Mouse (Mus musculus) limb, embryonic 14.5 days (tissue): Measurements from ENCODE around the gene Ces1a. TPM values are rescaled to one million over a fixed set of nuclear protein-coding genes. Genes with fewer than 3 reads are reported as not detected.

Source experiments
- ATAC-seq: fragments of 200-750 bp; cut with Nextera tagmentation; 2 replicates; pipeline ENCODE4 v1.8.0; 2017; ENCODE audit warnings: low read depth, moderate number of reproducible peaks, moderate TSS enrichment; ENCODE audit not compliant: low FRiP score
- DNase-seq: peaks from one replicate; pipeline ENCODE4 v3.0.0-alpha.2; 2015; ENCODE audit warnings: low spot score
- H3K27ac ChIP-seq: fragments of 300-500 bp; sonication (generic); replicated peaks from 2 replicates; pipeline ENCODE4 v1.5.1; 2014; ENCODE audit warnings: low read depth, mild to moderate bottlenecking, low read length, moderate library complexity, mixed read lengths
- H3K27me3 ChIP-seq: fragments of 300-500 bp; sonication (generic); 2 replicates; pipeline ENCODE4 v1.6.1; 2014; ENCODE audit warnings: low read length, mixed read lengths; ENCODE audit not compliant: control insufficient read depth, insufficient read depth
- H3K36me3 ChIP-seq: fragments of 300-500 bp; sonication (generic); 2 replicates; pipeline ENCODE4 v1.6.1; 2014; ENCODE audit warnings: mild to moderate bottlenecking, low read length, moderate library complexity, mixed read lengths; ENCODE audit not compliant: control insufficient read depth, insufficient read depth
- H3K4me1 ChIP-seq: fragments of 300-500 bp; sonication (generic); 2 replicates; pipeline ENCODE4 v1.6.1; 2014; ENCODE audit warnings: antibody characterized with exemption, low read length, mixed read lengths; ENCODE audit not compliant: control insufficient read depth, insufficient read depth
- H3K4me2 ChIP-seq: fragments of 300-500 bp; sonication (generic); replicated peaks from 2 replicates; pipeline ENCODE4 v1.6.1; 2014; ENCODE audit warnings: low read depth, mild to moderate bottlenecking, low read length, moderate library complexity; ENCODE audit not compliant: severe bottlenecking
- H3K4me3 ChIP-seq: fragments of 300-500 bp; sonication (generic); replicated peaks from 2 replicates; pipeline ENCODE4 v1.5.1; 2014; ENCODE audit warnings: low read length
- H3K9ac ChIP-seq: fragments of 300-500 bp; sonication (generic); 2 replicates; pipeline ENCODE4 v1.6.1; 2014; ENCODE audit warnings: mild to moderate bottlenecking, low read depth, low read length, moderate library complexity; ENCODE audit not compliant: severe bottlenecking
- H3K9me3 ChIP-seq: fragments of 300-500 bp; sonication (generic); 2 replicates; pipeline ENCODE4 v1.6.1; 2016; ENCODE audit warnings: low read length; ENCODE audit not compliant: control insufficient read depth
- POLR2A ChIP-seq: fragments of 200-500 bp; IDR thresholded peaks from 2 replicates; pipeline ENCODE4 v1.8.0; 2012; ENCODE audit warnings: inconsistent platforms, mild to moderate bottlenecking, moderate library complexity, borderline replicate concordance; ENCODE audit not compliant: insufficient read depth, insufficient read length; ENCODE audit errors: extremely low read depth
- WGBS: fragments of 180-500 bp; shearing (Covaris S2); extraction: QIAGEN DNeasy Blood & Tissue Kit; methylation state at CpG from one replicate; pipeline ENCODE4 v1.1.7; 2014; 5-methylcytosine and 5-hydroxymethylcytosine counted together
- polyA plus RNA-seq, 2 experiments: library from polyadenylated mRNA; depleted of rRNA in 1 of 2; stranded (reverse) in 1 of 2; unstranded in 1 of 2; fragments of >200 nt; fragmentation: Nextera tagmentation in 1 of 2; extraction: Ambion mirVana in 1 of 2; gene quantifications; 2 replicates each; pipeline versions ENCODE4 v1.2.1 to v1.2.3; 2012 to 2014

Ces1a gene
- polyA plus RNA-seq, 2 experiments: 0.04 TPM; not detected in 1

DNA sequence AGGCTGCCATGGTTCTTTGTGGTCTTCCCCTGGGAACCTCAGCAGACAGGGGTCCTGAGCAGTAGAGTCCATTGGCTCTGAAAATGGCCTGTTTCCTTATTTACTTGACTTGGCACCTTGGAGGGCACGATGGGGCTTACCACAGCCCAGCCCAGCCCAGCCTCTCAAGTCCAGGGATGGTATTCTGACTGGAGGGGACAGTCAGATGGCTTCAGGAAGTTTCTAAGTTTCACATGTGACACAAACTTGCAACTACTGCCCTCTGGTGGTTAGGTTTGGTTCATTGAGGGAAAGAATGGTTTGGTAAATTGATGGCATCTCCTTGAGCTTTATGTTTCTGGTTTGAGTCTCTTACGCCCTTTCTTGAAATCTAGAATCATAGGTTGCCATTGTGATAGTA lies 49.4 kb downstream of the Ces1a start:
- no peaks in the 10 kb centered on the region for H3K27me3 ChIP-seq
- no peak overlapping the region for H3K4me2 ChIP-seq

GRCm38 (mm10) chr8:92996840-92997239 lies 51.2 kb downstream of the Ces1a start:
- Histone ChIP-seq H3K9ac (no peak overlapping the region), H3K36me3 (no peaks in the 10 kb centered on the region), H3K4me2 (no peak overlapping the region), H3K27me3 (no peaks in the 10 kb centered on the region), H3K4me1 (no peaks in the 10 kb centered on the region), H3K27ac (no peak overlapping the region), H3K9me3 (no peaks in the 10 kb centered on the region), H3K4me3 (no peak overlapping the region)
- TF ChIP-seq POLR2A: no peak
- 28% methylated on average over 5 of the region's 5 CpGs for WGBS
- no peak for ATAC-seq
- DNase-seq: peak; percentile 20

More for the DNA sequence above, 49.4 kb downstream of the Ces1a start:
- Histone ChIP-seq H3K27ac (no peak overlapping the region), H3K9ac (no peak overlapping the region), H3K4me3 (no peak overlapping the region), H3K36me3 (no peaks in the 10 kb centered on the region), H3K4me1 (no peaks in the 10 kb centered on the region), H3K9me3 (no peaks in the 10 kb centered on the region)
- WGBS: 45% methylated on average over 2 of the region's 2 CpGs
- no peak for ATAC-seq
- TF ChIP-seq POLR2A: no peak
- peak; percentile 74 for DNase-seq

- Histone ChIP-seq H3K4me3 (no peak overlapping the region), H3K9me3 (no peaks in the 10 kb centered on the region), H3K27me3 (no peaks in the 10 kb centered on the region), H3K4me2 (no peak overlapping the region), H3K4me1 (no peaks in the 10 kb centered on the region), H3K36me3 (no peaks in the 10 kb centered on the region), H3K9ac (no peak overlapping the region), H3K27ac (no peak overlapping the region)
- ATAC-seq (no peak), DNase-seq (no peak)
- WGBS: 54% methylated on average over 2 of the region's 2 CpGs
- TF ChIP-seq POLR2A: no peak
These were observed 63.6 kb downstream of the Ces1a start for GRCm38 (mm10) chr8:92984376-92984775.

- Histone ChIP-seq H3K4me2 (no peak overlapping the region), H3K36me3 (no peaks in the 10 kb centered on the region), H3K4me1 (no peaks in the 10 kb centered on the region), H3K27ac (no peak overlapping the region), H3K9ac (no peak overlapping the region), H3K9me3 (no peaks in the 10 kb centered on the region), H3K27me3 (no peaks in the 10 kb centered on the region), H3K4me3 (no peak overlapping the region)
- no peak for TF ChIP-seq POLR2A
- 87% methylated on average over 3 of the region's 3 CpGs for WGBS
- DNase-seq: no peak
- no peak for ATAC-seq
These were observed 65.5 kb downstream of the Ces1a start for GRCm38 (mm10) chr8:92982491-92982890.

DNA sequence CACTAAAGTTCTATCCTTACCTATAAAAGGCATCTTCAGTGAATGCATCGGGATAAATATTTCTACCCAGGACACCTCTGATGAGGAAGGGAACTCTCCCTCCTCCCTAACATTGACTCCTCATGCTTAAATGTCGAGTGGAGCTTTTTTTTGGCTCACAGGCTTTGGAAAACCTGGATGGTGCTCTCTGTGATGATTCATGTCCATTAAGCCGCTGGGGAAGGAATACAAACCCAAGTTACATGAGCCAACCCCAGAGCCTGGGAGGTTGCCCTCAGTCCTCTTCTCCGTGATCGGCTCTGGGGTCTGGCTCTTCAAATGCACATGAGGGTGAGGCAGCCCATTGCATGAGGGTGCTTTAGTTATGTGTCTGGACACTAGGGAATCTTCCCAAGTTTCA lies 71.3 kb downstream of the Ces1a start:
- Histone ChIP-seq H3K36me3 (no peaks in the 10 kb centered on the region), H3K9ac (no peak overlapping the region), H3K9me3 (no peaks in the 10 kb centered on the region), H3K4me1 (peaks cover 7% of the 10 kb centered on the region), H3K27me3 (no peaks in the 10 kb centered on the region), H3K4me3 (no peak overlapping the region), H3K4me2 (no peak overlapping the region), H3K27ac (no peak overlapping the region)
- no peak for ATAC-seq
- no peak for TF ChIP-seq POLR2A
- DNase-seq: no peak
- WGBS: 84% methylated on average over 5 of the region's 5 CpGs

DNA sequence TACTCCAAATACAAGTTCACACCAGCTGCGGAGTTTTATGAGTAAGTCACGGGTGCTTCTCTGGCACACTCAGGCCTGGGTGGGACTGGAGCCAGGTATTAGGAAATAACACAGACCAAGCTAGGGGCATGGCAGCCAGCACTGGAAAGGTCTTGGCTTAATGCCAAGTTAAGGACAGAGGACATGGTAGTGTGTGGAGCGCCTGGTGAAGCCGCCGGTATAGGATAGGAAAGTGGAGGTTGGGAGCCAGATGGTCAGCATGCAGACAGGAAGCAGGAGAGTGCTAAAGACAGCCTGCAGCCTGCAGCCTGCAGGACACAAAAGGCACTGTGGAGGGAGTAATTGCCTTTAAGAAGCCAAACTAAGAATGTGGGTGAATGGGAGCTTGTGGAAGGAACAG lies 75.0 kb downstream of the Ces1a start:
- H3K9me3 ChIP-seq: no peaks in the 10 kb centered on the region
- peak; percentile 57 for DNase-seq
- 18% methylated on average over 5 of the region's 5 CpGs for WGBS
- no peak overlapping the region for H3K27ac ChIP-seq
- no peaks in the 10 kb centered on the region for H3K36me3 ChIP-seq
- H3K4me1 ChIP-seq: peaks cover 7% of the 10 kb centered on the region
- no peak overlapping the region for H3K9ac ChIP-seq
- no peaks in the 10 kb centered on the region for H3K27me3 ChIP-seq
- no peak overlapping the region for H3K4me2 ChIP-seq
- H3K4me3 ChIP-seq: no peak overlapping the region
- peak; percentile 70 for ATAC-seq
- TF ChIP-seq POLR2A: no peak

Other genes with a start within 250 kb of the Ces1a start
- gene Mmp2, start 220.9 kb downstream of the Ces1a start, polyA plus RNA-seq (2012; rRNA removed): 295 and 361 TPM in 2 replicates
- 338 and 372 TPM in 2 replicates for gene Mmp2, start 220.9 kb downstream of the Ces1a start, polyA plus RNA-seq (2014; fragmentation: Nextera tagmentation; extraction: Ambion mirVana)
- 10.6 and 11.2 TPM in 2 replicates for gene Lpcat2, start 192.9 kb downstream of the Ces1a start, polyA plus RNA-seq (2012; rRNA removed)
- gene Lpcat2, start 192.9 kb downstream of the Ces1a start, polyA plus RNA-seq (2014; fragmentation: Nextera tagmentation; extraction: Ambion mirVana): 13.7 and 14.7 TPM in 2 replicates
- gene Capns2, start 146.8 kb downstream of the Ces1a start, polyA plus RNA-seq (2012; rRNA removed): 23.8 and 34.3 TPM in 2 replicates
- gene Capns2, start 146.8 kb downstream of the Ces1a start, polyA plus RNA-seq (2014; fragmentation: Nextera tagmentation; extraction: Ambion mirVana): 35.8 and 52.5 TPM in 2 replicates
- gene Slc6a2, start 88.1 kb downstream of the Ces1a start, polyA plus RNA-seq (2012; rRNA removed): 0.23 and 0.28 TPM in 2 replicates
- 0.18 and 0.22 TPM in 2 replicates for gene Slc6a2, start 88.1 kb downstream of the Ces1a start, polyA plus RNA-seq (2014; fragmentation: Nextera tagmentation; extraction: Ambion mirVana)
- not detected in 2 replicates for gene Ces1b, start 31.8 kb upstream of the Ces1a start, polyA plus RNA-seq (2012; rRNA removed)
- not detected in 2 replicates for gene Ces1b, start 31.8 kb upstream of the Ces1a start, polyA plus RNA-seq (2014; fragmentation: Nextera tagmentation; extraction: Ambion mirVana)
- gene Ces1c, start 83.1 kb upstream of the Ces1a start, polyA plus RNA-seq (2012; rRNA removed): not detected in 2 replicates
- not detected in 2 replicates for gene Ces1c, start 83.1 kb upstream of the Ces1a start, polyA plus RNA-seq (2014; fragmentation: Nextera tagmentation; extraction: Ambion mirVana)
- 0.17 and 0.20 TPM in 2 replicates for gene Ces1d, start 149.6 kb upstream of the Ces1a start, polyA plus RNA-seq (2012; rRNA removed)
- 0.48 TPM in 1 of 2 replicates, not detected in the other for gene Ces1d, start 149.6 kb upstream of the Ces1a start, polyA plus RNA-seq (2014; fragmentation: Nextera tagmentation; extraction: Ambion mirVana)
- not detected in 2 replicates for gene Ces1e, start 181.4 kb upstream of the Ces1a start, polyA plus RNA-seq (2012; rRNA removed)
- gene Ces1e, start 181.4 kb upstream of the Ces1a start, polyA plus RNA-seq (2014; fragmentation: Nextera tagmentation; extraction: Ambion mirVana): not detected in 2 replicates
- gene Ces1f, start 231.6 kb upstream of the Ces1a start, polyA plus RNA-seq (2012; rRNA removed): 0.08 and 0.09 TPM in 2 replicates
- 0.22 TPM in 1 of 2 replicates, not detected in the other for gene Ces1f, start 231.6 kb upstream of the Ces1a start, polyA plus RNA-seq (2014; fragmentation: Nextera tagmentation; extraction: Ambion mirVana)